ENCODE assay signal across 8 mouse cellular contexts in genomic region chr6:86694465-86694864, GRCm38 (mm10). TPM values are rescaled to one million over a fixed set of nuclear protein-coding genes. Genes with fewer than 3 reads are reported as not detected.
DNase-seq lines count a peak whose midpoint lies in the region; ATAC-seq and TF ChIP-seq lines count a peak whose summit lies in the region.
"Had no signal": no experiment of that assay in that cellular context is flagged by ENCODE, and none has a peak within 500 bp of the region (broad histone marks: within the 10 kb centered on the region; RNA-seq: fewer than 3 reads in every experiment).

No protein-coding gene starts in this region.

- TF ChIP-seq POLR2A in MEL (IDR thresholded peaks at IDR 0.05; ENCODE audit: control insufficient read depth in 1 of 2, insufficient read depth in 1 of 2, low read depth in 1 of 2, low read length in 2 of 2, poor library complexity in 1 of 2) = no peak
- TF ChIP-seq POLR2A in bone marrow macrophage, adult 2 months (IDR thresholded peaks at IDR 0.05; ENCODE audit: borderline replicate concordance, low read depth, low read length) = no peak

- no peak overlapping the region for H3K27ac ChIP-seq in liver, embryonic 12.5 days
- H3K27ac ChIP-seq in MEL (ENCODE audit: control insufficient read depth, low read depth, low read length) = no peak overlapping the region
- H3K27ac ChIP-seq in bone marrow macrophage, adult 2 months (ENCODE audit: insufficient read depth, low read depth, low read length) = no peak overlapping the region
- H3K27ac ChIP-seq: midbrain, embryonic 12.5 days had no signal

- ATAC-seq in liver, embryonic 12.5 days = no peak
- peak; percentile 79 for ATAC-seq in erythroid progenitor cell, adult 5-6 weeks (replicated peaks; ENCODE audit: low FRiP score, poor library complexity, severe bottlenecking)

- H3K79me2 ChIP-seq in MEL (ENCODE audit: control insufficient read depth, insufficient read depth, low read length, poor library complexity) = no peaks in the 10 kb centered on the region

- no peak overlapping the region for H3K4me2 ChIP-seq in liver, embryonic 12.5 days
- H3K4me2 ChIP-seq: midbrain, embryonic 12.5 days had no signal

- peak; percentile 77 to 93 (median 86) for TF ChIP-seq CTCF in MEL (IDR thresholded peaks at IDR 0.05 in 2 of 3, conservative IDR thresholded peaks at IDR 0.05 in 1 of 3; ENCODE audit: control insufficient read depth in 1 of 3, insufficient read depth in 1 of 3, low read depth in 2 of 3, low read length in 3 of 3, poor library complexity in 1 of 3, severe bottlenecking in 1 of 3)
- peak; percentile 38; the same call in 1 of the 2 replicates for TF ChIP-seq CTCF in bone marrow macrophage, adult 2 months (IDR thresholded peaks at IDR 0.05; ENCODE audit: low read depth, low read length)

- no peak overlapping the region for H3K4me3 ChIP-seq in liver, embryonic 12.5 days
- no peak overlapping the region for H3K4me3 ChIP-seq in MEL (ENCODE audit: control insufficient read depth in 1 of 2, insufficient read depth in 1 of 2, low read depth in 2 of 2, low read length in 2 of 2)
- no peak overlapping the region for H3K4me3 ChIP-seq in bone marrow macrophage, adult 2 months (ENCODE audit: insufficient read depth, low read length)
- H3K4me3 ChIP-seq: midbrain, embryonic 12.5 days had no signal

- H3K27me3 ChIP-seq in liver, embryonic 12.5 days (replicated peaks) = no peaks in the 10 kb centered on the region
- H3K27me3 ChIP-seq in MEL (ENCODE audit: control insufficient read depth in 1 of 2, insufficient read depth in 2 of 2, low read length in 2 of 2) = no peaks in the 10 kb centered on the region
- H3K27me3 ChIP-seq: midbrain, embryonic 12.5 days had no signal

- peaks cover 31% of the 10 kb centered on the region for H3K36me3 ChIP-seq in liver, embryonic 12.5 days
- peaks cover 4% of the 10 kb centered on the region in 2 experiments for H3K36me3 ChIP-seq in MEL (ENCODE audit: control insufficient read depth in 1 of 2, insufficient read depth in 2 of 2, low read length in 2 of 2)

- H3K4me1 ChIP-seq in liver, embryonic 12.5 days = peaks cover 8% of the 10 kb centered on the region
- peaks cover 0 to 4% of the 10 kb centered on the region in 2 experiments; a peak in 3 of 4 replicates for H3K4me1 ChIP-seq in MEL (ENCODE audit: control insufficient read depth in 1 of 2, insufficient read depth in 2 of 2, low read length in 2 of 2)
- H3K4me1 ChIP-seq in bone marrow macrophage, adult 2 months (ENCODE audit: control insufficient read depth, insufficient read depth, low read length) = no peaks in the 10 kb centered on the region
- H3K4me1 ChIP-seq: midbrain, embryonic 12.5 days had no signal

- peak; percentile 59 for TF ChIP-seq RAD21 in MEL (IDR thresholded peaks at IDR 0.05; ENCODE audit: low read depth, low read length)

- intact Hi-C loops in left cerebral cortex, postnatal 36 days (cut with DNase I) = no loop called here

- DNase-seq in liver = peak; percentile 66
- DNase-seq in MEL (ENCODE audit: low read depth, low spot score) = peak; percentile 81
- peak; percentile 37 to 39 for DNase-seq in left cerebral cortex, postnatal 36 days (ENCODE audit: low spot score in 2 of 2)
- peak; percentile 74 for DNase-seq in retina, embryonic 14.5 days (ENCODE audit: low spot score)

- H3K9ac ChIP-seq in liver, embryonic 12.5 days = no peak overlapping the region
- no peak overlapping the region for H3K9ac ChIP-seq in MEL (ENCODE audit: control insufficient read depth, low read depth, low read length, poor library complexity, severe bottlenecking)
- H3K9ac ChIP-seq: midbrain, embryonic 12.5 days had no signal

- H3K9me3 ChIP-seq in liver, embryonic 12.5 days (replicated peaks) = no peaks in the 10 kb centered on the region
- no peaks in the 10 kb centered on the region for H3K9me3 ChIP-seq in MEL (replicated peaks; ENCODE audit: insufficient read depth, low read length)
- H3K9me3 ChIP-seq: midbrain, embryonic 12.5 days had no signal

- no peak for TF ChIP-seq EP300 in MEL (IDR thresholded peaks at IDR 0.05; ENCODE audit: low read depth in 1 of 2, low read length in 2 of 2)

TF ChIP-seq in MEL, 35 proteins besides CTCF, POLR2A, EP300 and RAD21:
- TF ChIP-seq SMC3 (IDR thresholded peaks at IDR 0.05; ENCODE audit: low read depth, low read length) (peak; percentile 83), ZC3H11A (IDR thresholded peaks at IDR 0.05; ENCODE audit: low read depth, low read length) (peak; percentile 59), CHD1 (IDR thresholded peaks at IDR 0.05; ENCODE audit: low read depth, low read length) (no peak), MYC (IDR thresholded peaks at IDR 0.05; ENCODE audit: low read depth, low read length) (0 out of 2 replicates have a peak, but pooled peaks have one; percentile 50), NELFE (IDR thresholded peaks at IDR 0.05; ENCODE audit: low read depth, low read length) (no peak)

RNA-seq across cellular contexts. Expression of gene Snrnp27, which starts 10.1 kb away (rescaled TPM):
- polyA plus RNA-seq in liver, embryonic 12.5 days (2016; fragmentation: Nextera tagmentation; extraction: Ambion mirVana) = 82.0 and 85.1 TPM in 2 replicates
- total RNA-seq in MEL (2012; rRNA removed) = 74.8 and 79.3 TPM in 2 replicates
- polyA plus RNA-seq in MEL (2012; ENCODE audit: insufficient read depth in 1 of 2, insufficient read length in 2 of 2, low read depth in 1 of 2, low replicate concordance in 2 of 2, missing spikeins in 1 of 2) = 100 to 1,000 TPM; 106 to 225 TPM
- polyA plus RNA-seq in bone marrow macrophage, adult 2 months (2012; ENCODE audit: insufficient read depth, insufficient read length, missing spikeins) = 63.4 and 72.7 TPM in 2 replicates
- 79.2 and 101 TPM in 2 replicates for total RNA-seq in erythroid progenitor cell, adult 5-6 weeks (2015; ENCODE audit: low replicate concordance)
- 78.6 and 116 TPM in 2 replicates for total RNA-seq in erythroid progenitor cell, adult 5-6 weeks (2017; ENCODE audit: low replicate concordance)
- total RNA-seq in left cerebral cortex, postnatal 36 days (2021) = 10 to 100 TPM; 52.6 to 58.8 TPM

RNA-seq across cellular contexts. Expression of gene Mxd1, which starts 25.5 kb away (rescaled TPM):
- 35.1 and 39.7 TPM in 2 replicates for polyA plus RNA-seq in liver, embryonic 12.5 days (2016; fragmentation: Nextera tagmentation; extraction: Ambion mirVana)
- 3.1 and 3.2 TPM in 2 replicates for total RNA-seq in MEL (2012; rRNA removed)
- 1 to 10 TPM in 1 of 2 experiments, not detected in 1; 3.6 TPM for polyA plus RNA-seq in MEL (2012; ENCODE audit: insufficient read depth in 1 of 2, insufficient read length in 2 of 2, low read depth in 1 of 2, low replicate concordance in 2 of 2, missing spikeins in 1 of 2)
- polyA plus RNA-seq in bone marrow macrophage, adult 2 months (2012; ENCODE audit: insufficient read depth, insufficient read length, missing spikeins) = 19.1 and 25.3 TPM in 2 replicates
- total RNA-seq in erythroid progenitor cell, adult 5-6 weeks (2015; ENCODE audit: low replicate concordance) = 120 and 125 TPM in 2 replicates
- total RNA-seq in erythroid progenitor cell, adult 5-6 weeks (2017; ENCODE audit: low replicate concordance) = 150 and 170 TPM in 2 replicates
- total RNA-seq in left cerebral cortex, postnatal 36 days (2021) = 10 to 100 TPM; 24.5 to 25.9 TPM

RNA-seq across cellular contexts. Expression of gene Gmcl1, which starts 38.7 kb away (rescaled TPM):
- 17.5 and 17.8 TPM in 2 replicates for polyA plus RNA-seq in liver, embryonic 12.5 days (2016; fragmentation: Nextera tagmentation; extraction: Ambion mirVana)
- 15.9 TPM in 2 replicates for total RNA-seq in MEL (2012; rRNA removed)
- polyA plus RNA-seq in MEL (2012; ENCODE audit: insufficient read depth in 1 of 2, insufficient read length in 2 of 2, low read depth in 1 of 2, low replicate concordance in 2 of 2, missing spikeins in 1 of 2) = 10 to 100 TPM; 21.5 to 67.0 TPM
- polyA plus RNA-seq in bone marrow macrophage, adult 2 months (2012; ENCODE audit: insufficient read depth, insufficient read length, missing spikeins) = 15.6 and 16.3 TPM in 2 replicates
- total RNA-seq in erythroid progenitor cell, adult 5-6 weeks (2015; ENCODE audit: low replicate concordance) = 8.8 and 15.1 TPM in 2 replicates
- 5.7 and 17.8 TPM in 2 replicates for total RNA-seq in erythroid progenitor cell, adult 5-6 weeks (2017; ENCODE audit: low replicate concordance)
- total RNA-seq in left cerebral cortex, postnatal 36 days (2021) = 10 to 100 TPM; 31.5 to 34.8 TPM

Comparison
In these comparisons a context has a peak if more than half of its experiments do, and no peak if none do; other contexts are left out.
1. RNA of gene Mxd1, which starts 25.5 kb away (total RNA-seq): 120 to 170 TPM in erythroid progenitor cell, adult 5-6 weeks; 24.5 to 25.9 TPM in left cerebral cortex, postnatal 36 days and 3.1 to 3.2 TPM in MEL; every median in the first group is over 4 times any median in the second.
2. Peak in every context shown above with its lines, with median percentiles within 50 percentile points of each other: DNase-seq.